Mouse (Mus musculus) erythroblast, embryonic 14.5 days (primary cell): ENCODE results near the gene Trappc10. TPM values are rescaled to one million over a fixed set of nuclear protein-coding genes. Genes with fewer than 3 reads are reported as not detected.

ENCODE experiments used
- H3K27me3 ChIP-seq: 2 replicates; pipeline ENCODE4 v1.6.1; 2012; ENCODE audit warnings: inconsistent platforms; ENCODE audit not compliant: control insufficient read depth
- H3K36me3 ChIP-seq: 2 replicates; pipeline ENCODE4 v1.6.1; 2012; ENCODE audit warnings: mild to moderate bottlenecking, inconsistent platforms; ENCODE audit not compliant: control insufficient read depth
- H3K4me1 ChIP-seq: 2 replicates; pipeline ENCODE4 v1.6.1; 2012; ENCODE audit warnings: inconsistent platforms; ENCODE audit not compliant: control insufficient read depth
- H3K4me3 ChIP-seq: replicated peaks from 2 replicates; pipeline ENCODE3; 2012; ENCODE audit warnings: moderate library complexity, mild to moderate bottlenecking, inconsistent platforms
- H3K9me3 ChIP-seq: 2 replicates; pipeline ENCODE4 v1.6.1; 2012; ENCODE audit warnings: low read length, inconsistent platforms, mixed read lengths; ENCODE audit not compliant: control insufficient read depth
- GATA1 ChIP-seq: IDR thresholded peaks from 2 replicates; pipeline ENCODE4 v1.6.1; 2012; ENCODE audit warnings: low read length, inconsistent platforms, mixed read lengths
- TAL1 ChIP-seq: IDR thresholded peaks from 3 replicates; pipeline ENCODE4 v1.6.1; 2012; ENCODE audit warnings: low read length, inconsistent platforms, mixed read lengths
- polyA plus RNA-seq: library from polyadenylated mRNA; stranded (reverse); fragments of >175 nt; gene quantifications from 2 replicates; pipeline ENCODE4 v1.2.3, GENCODE M21; 2012

The Trappc10 gene
- polyA plus RNA-seq, 1 experiment = 5.3 TPM

DNA sequence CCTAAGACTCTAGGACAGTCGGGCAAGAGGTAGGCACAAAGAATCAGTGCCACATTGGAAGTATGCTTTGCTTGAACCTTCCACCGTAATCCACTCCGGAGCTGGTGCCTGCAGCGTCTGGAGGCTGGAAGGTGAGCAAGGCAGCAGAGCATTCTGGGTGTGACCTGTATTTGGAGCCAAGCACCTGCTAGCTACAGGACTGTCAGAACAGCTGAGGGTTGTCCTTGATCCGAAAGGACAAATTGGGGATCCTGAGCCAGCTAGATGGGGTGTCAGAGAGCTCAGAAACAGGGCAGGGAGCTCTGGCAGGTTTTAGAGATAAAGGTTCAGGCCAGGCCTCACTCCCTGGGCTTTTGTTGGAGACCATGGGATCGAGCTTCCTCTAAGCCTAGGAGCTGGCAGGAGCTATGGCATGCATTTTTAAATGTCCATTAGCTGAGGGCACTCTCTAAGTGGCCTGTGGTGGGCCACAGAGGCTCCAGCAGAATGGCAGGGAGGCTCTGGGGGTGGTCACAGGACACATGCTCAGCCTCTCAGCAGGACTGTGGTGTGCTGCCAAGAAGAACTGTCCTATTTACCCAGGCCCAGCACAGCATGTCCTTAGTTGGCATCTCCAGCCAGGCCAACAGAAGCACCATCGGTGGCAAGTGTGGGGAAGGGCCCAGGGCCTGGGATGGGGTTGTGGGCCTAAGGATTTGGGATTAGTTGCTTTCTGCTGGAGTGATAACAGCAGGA is 16.6 kb upstream of the Trappc10 start:
- H3K9me3 ChIP-seq = no peaks in the 10 kb centered on the region

DNA sequence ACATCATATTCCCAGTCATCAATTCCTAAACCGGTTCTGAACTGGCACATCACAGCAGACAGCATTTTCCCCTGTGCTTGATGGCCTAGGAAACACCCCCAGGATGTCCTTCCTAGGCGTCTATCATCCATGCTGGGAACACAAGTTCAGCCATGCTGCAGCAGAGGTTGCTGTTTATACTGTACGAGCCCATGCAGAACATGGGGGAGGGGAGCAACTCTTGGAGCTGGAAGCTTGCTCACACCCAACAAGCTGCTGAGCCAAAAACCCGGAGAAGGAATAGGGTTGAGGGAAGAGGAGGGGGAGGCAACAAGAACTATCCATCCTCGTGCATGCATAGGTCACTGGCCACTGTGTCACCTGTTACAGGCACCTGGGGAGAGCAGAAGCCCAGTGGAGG is 15.9 kb upstream of the Trappc10 start:
- H3K4me1 ChIP-seq = peaks cover 14% of the 10 kb centered on the region
- no peaks in the 10 kb centered on the region for H3K9me3 ChIP-seq
- peaks cover 7% of the 10 kb centered on the region for H3K27me3 ChIP-seq
- TF ChIP-seq TAL1 (no peak), GATA1 (no peak)
- no peak overlapping the region for H3K4me3 ChIP-seq
- H3K36me3 ChIP-seq = no peaks in the 10 kb centered on the region

More for the DNA sequence above, 16.6 kb upstream of the Trappc10 start:
- TF ChIP-seq TAL1 (no peak), GATA1 (no peak)
- Histone ChIP-seq H3K4me3 (no peak overlapping the region), H3K36me3 (no peaks in the 10 kb centered on the region), H3K4me1 (peaks cover 6% of the 10 kb centered on the region), H3K27me3 (peaks cover 7% of the 10 kb centered on the region)

DNA sequence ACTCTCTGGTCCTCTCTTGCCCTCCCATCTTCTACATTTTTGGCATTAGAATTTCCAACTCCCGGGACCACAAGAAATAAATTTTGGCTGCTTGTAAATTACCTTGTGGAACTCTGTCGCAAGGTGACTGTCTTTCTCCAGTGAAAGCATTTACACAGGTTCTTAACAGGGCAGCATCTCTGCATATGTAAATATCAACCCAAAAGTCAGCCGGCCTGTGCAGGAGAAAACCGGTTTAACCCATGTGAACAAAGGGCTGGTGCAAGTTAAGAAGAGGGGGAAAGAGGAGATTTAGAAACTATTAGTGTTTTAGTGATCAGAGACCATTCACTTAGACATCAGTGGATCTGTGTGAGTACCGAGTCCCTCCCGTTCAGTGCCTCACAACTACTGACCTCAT is 15.3 kb upstream of the Trappc10 start:
- no peaks in the 10 kb centered on the region for H3K36me3 ChIP-seq
- peaks cover 7% of the 10 kb centered on the region for H3K27me3 ChIP-seq
- no peak overlapping the region for H3K4me3 ChIP-seq
- H3K4me1 ChIP-seq = peaks cover 19% of the 10 kb centered on the region
- no peaks in the 10 kb centered on the region for H3K9me3 ChIP-seq
- TF ChIP-seq GATA1 = no peak
- no peak for TF ChIP-seq TAL1

GRCm38 (mm10) chr10:78259230-78259629 is 14.8 kb upstream of the Trappc10 start:
- Histone ChIP-seq H3K4me1 (peaks cover 19% of the 10 kb centered on the region), H3K36me3 (no peaks in the 10 kb centered on the region)

DNA sequence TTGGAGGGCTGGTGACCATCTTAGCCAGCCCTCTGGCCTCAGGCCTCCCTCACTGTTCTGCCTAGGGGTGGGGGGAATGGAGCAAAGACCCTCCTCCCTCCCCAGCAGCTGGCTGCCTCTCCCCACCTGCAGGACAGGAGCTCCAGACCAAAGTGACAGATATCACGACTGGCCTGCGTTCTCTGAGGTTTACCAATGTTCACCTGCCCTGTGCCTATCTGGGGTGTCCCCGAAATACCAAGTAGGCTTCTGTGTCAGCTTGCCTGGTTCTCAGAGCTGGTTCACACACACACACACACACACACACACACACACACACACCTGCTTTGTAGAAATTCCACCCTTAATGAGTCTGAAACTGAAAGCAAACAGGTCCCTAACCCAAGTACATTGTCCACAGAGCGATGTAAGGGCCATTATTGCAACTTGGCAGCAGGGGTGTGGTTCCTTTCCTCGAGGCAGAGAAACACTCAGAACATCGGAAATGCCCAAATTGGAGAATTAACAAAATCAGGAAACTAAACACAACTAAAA is 13.8 kb upstream of the Trappc10 start:
- H3K27me3 ChIP-seq = peaks cover 7% of the 10 kb centered on the region
- H3K36me3 ChIP-seq = no peaks in the 10 kb centered on the region
- TF ChIP-seq GATA1 (no peak), TAL1 (no peak)
- H3K4me3 ChIP-seq = no peak overlapping the region
- H3K9me3 ChIP-seq = no peaks in the 10 kb centered on the region
- peaks cover 19% of the 10 kb centered on the region for H3K4me1 ChIP-seq

More at GRCm38 (mm10) chr10:78259230-78259629, 14.8 kb upstream of the Trappc10 start:
- TF ChIP-seq TAL1 (no peak), GATA1 (no peak)
- H3K4me3 ChIP-seq = no peak overlapping the region
- H3K9me3 ChIP-seq = no peaks in the 10 kb centered on the region
- peaks cover 7% of the 10 kb centered on the region for H3K27me3 ChIP-seq

DNA sequence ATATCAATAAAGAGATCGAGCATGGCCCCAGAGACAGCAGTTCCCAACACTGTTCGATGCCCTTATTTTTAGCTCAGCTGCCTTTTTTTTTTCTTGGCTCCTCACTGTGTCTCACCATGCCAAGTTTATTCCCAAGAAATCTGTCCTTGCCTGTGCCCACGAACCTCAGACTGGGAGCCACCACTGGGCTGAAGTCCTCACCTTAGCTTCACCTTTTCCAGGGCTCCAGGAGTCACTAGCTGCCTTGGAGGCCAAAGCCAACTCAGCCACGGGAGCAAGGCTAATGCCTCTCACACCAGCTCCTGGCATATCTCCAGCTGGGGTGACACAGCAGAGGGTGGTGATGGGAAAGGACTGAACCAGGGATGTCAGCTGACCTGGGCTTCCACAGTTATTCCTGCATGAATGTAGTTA is 11.2 kb upstream of the Trappc10 start:
- Histone ChIP-seq H3K4me3 (no peak overlapping the region), H3K27me3 (peaks cover 7% of the 10 kb centered on the region), H3K4me1 (peaks cover 19% of the 10 kb centered on the region), H3K36me3 (no peaks in the 10 kb centered on the region), H3K9me3 (no peaks in the 10 kb centered on the region)
- no peak for TF ChIP-seq GATA1
- no peak for TF ChIP-seq TAL1

- Histone ChIP-seq H3K36me3 (peaks cover 13% of the 10 kb centered on the region), H3K27me3 (no peaks in the 10 kb centered on the region), H3K4me1 (peaks cover 49% of the 10 kb centered on the region), H3K4me3 (no peak overlapping the region), H3K9me3 (no peaks in the 10 kb centered on the region)
- TF ChIP-seq GATA1 = no peak
- TF ChIP-seq TAL1 = no peak
These were observed 2.8 kb upstream of the Trappc10 start for GRCm38 (mm10) chr10:78247206-78247605.

DNA sequence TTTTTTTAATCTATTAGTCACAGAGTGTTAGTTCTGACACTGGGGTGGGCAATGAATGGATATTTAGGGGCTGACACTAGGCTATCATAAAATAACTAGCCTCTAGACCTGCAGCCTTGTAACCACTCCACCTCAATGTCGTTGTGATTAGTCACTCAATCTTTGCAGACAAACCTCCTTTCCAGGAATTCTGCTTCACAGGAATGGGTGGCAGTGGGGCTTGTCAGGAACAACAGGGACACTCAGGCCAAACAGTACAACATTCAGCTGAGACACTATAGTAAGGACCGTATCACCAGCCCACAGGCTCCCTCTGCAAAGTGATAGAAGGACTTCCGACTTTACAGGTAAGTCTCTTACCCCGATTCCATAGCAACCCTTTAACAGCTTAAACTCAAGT is 2.3 kb upstream of the Trappc10 start:
- Histone ChIP-seq H3K9me3 (no peaks in the 10 kb centered on the region), H3K4me3 (no peak overlapping the region), H3K36me3 (peaks cover 18% of the 10 kb centered on the region), H3K27me3 (no peaks in the 10 kb centered on the region), H3K4me1 (peaks cover 54% of the 10 kb centered on the region)
- TF ChIP-seq TAL1 (no peak), GATA1 (no peak)

DNA sequence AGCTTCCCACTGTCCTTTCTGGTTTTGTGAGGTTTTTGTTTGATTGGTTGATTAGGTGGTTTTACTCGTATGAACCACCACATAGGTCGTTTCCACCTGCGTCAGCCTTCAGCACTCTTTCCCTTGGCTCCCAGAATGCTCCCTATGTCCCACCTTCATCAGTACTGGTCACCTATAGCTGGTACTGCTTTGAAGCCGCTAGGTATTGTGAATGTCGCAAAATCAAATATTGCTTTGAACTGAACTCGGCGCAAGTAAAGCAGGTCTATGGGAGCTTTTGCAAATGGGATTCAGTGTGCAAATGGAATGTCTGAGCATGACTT is 745 bp upstream of the Trappc10 start:
- peaks cover 33% of the 10 kb centered on the region for H3K36me3 ChIP-seq
- no peak for TF ChIP-seq TAL1
- no peak for TF ChIP-seq GATA1
- H3K9me3 ChIP-seq = no peaks in the 10 kb centered on the region
- peaks cover 70% of the 10 kb centered on the region for H3K4me1 ChIP-seq
- peak overlapping the region; percentile 99 for H3K4me3 ChIP-seq
- H3K27me3 ChIP-seq = no peaks in the 10 kb centered on the region
